Mouse (Mus musculus): ENCODE measurements around the gene Ube2h. TPM values are rescaled to one million over a fixed set of nuclear protein-coding genes. Genes with fewer than 3 reads are reported as not detected.

The Ube2h gene
- polyA plus RNA-seq, 1 experiment: 35.4 TPM

DNA sequence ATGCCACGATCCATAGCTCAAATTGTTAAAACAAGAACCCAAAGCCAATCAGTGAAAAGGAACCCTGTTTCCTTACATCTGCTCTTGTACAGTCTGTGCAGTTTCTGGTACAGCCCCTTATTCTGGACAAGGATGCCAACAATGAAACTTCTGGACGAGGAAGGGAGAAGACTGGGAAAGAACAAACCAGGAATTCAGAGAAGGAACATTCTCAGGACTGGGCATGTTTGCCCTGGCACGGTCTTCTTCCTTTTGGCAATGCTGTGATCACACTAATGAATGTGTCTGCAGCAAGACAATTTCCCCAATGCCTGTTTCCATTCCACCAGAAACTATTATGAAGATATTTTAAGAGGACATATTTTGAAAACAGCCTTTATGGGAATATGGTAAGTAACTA is 55.6 kb downstream of the Ube2h start:
- no peaks in the 10 kb centered on the region for H3K4me1 ChIP-seq (ENCODE audit: control insufficient read depth, insufficient read depth, low read length)
- no peak for TF ChIP-seq CTCF (IDR thresholded peaks at IDR 0.05; ENCODE audit: control insufficient read depth, insufficient read depth, insufficient replicate concordance, low read depth, low read length)
- no peak for TF ChIP-seq POLR2A (IDR thresholded peaks at IDR 0.05; ENCODE audit: control insufficient read depth, low read depth, low read length)
- H3K27me3 ChIP-seq (ENCODE audit: control insufficient read depth, insufficient read depth, low read length): no peaks in the 10 kb centered on the region
- H3K36me3 ChIP-seq (ENCODE audit: control insufficient read depth, insufficient read depth, low read length): no peaks in the 10 kb centered on the region
- H3K4me3 ChIP-seq (ENCODE audit: control insufficient read depth, low read depth, low read length): no peak overlapping the region
- H3K27ac ChIP-seq (ENCODE audit: control insufficient read depth, insufficient read depth, low read depth, low read length): no peak overlapping the region

DNA sequence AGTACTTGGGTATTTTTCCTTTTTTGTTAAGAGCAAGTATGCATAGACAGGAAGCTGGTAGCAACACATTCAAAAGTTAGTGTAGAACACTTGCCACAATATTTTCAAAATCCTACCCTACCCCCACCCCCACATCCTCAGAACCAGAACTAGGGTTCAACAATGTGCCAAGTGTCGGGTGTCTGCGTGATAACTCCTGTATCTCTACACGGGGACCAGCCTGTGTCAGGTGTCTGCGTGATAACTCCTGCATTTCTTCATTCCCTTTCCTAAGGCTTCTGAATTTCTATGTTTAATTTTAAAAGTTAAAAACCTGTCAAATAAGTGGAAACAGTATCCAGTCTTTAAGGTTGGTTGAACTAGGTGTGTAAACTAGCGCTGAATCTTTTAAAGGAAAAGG is 58.4 kb downstream of the Ube2h start:
- Histone ChIP-seq H3K27me3 (ENCODE audit: control insufficient read depth, insufficient read depth, low read length) (no peaks in the 10 kb centered on the region), H3K36me3 (ENCODE audit: control insufficient read depth, insufficient read depth, low read length) (peaks cover under 1% of the 10 kb centered on the region; the same call in 1 of the 2 replicates), H3K27ac (ENCODE audit: control insufficient read depth, insufficient read depth, low read depth, low read length) (no peak overlapping the region), H3K4me3 (ENCODE audit: control insufficient read depth, low read depth, low read length) (no peak overlapping the region), H3K4me1 (ENCODE audit: control insufficient read depth, insufficient read depth, low read length) (no peaks in the 10 kb centered on the region)
- TF ChIP-seq POLR2A (IDR thresholded peaks at IDR 0.05; ENCODE audit: control insufficient read depth, low read depth, low read length) (no peak), CTCF (IDR thresholded peaks at IDR 0.05; ENCODE audit: control insufficient read depth, insufficient read depth, insufficient replicate concordance, low read depth, low read length) (no peak)

DNA sequence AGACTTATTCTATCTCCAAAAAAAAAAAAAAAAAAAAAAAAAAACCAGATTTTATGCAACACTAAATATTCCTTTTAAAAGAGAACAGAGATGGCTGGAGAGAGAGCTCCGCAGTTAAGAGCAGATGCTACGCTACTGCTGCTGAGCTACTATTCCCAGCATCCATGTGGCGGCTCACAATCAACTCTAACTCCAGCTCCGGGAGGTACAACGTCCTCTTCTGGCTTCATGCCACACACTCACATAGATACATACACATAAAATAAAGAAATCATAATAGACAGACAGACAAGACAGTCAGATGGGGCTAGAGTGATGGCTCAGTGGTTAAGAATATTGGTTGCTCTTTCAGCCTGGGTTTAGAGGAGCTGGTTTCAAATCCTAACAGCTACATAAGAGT is 58.9 kb downstream of the Ube2h start:
- TF ChIP-seq POLR2A (IDR thresholded peaks at IDR 0.05; ENCODE audit: control insufficient read depth, low read depth, low read length): no peak
- Histone ChIP-seq H3K36me3 (ENCODE audit: control insufficient read depth, insufficient read depth, low read length) (peaks cover 1% of the 10 kb centered on the region; the same call in 1 of the 2 replicates), H3K27ac (ENCODE audit: control insufficient read depth, insufficient read depth, low read depth, low read length) (no peak overlapping the region), H3K4me3 (ENCODE audit: control insufficient read depth, low read depth, low read length) (no peak overlapping the region), H3K4me1 (ENCODE audit: control insufficient read depth, insufficient read depth, low read length) (no peaks in the 10 kb centered on the region), H3K27me3 (ENCODE audit: control insufficient read depth, insufficient read depth, low read length) (no peaks in the 10 kb centered on the region)

DNA sequence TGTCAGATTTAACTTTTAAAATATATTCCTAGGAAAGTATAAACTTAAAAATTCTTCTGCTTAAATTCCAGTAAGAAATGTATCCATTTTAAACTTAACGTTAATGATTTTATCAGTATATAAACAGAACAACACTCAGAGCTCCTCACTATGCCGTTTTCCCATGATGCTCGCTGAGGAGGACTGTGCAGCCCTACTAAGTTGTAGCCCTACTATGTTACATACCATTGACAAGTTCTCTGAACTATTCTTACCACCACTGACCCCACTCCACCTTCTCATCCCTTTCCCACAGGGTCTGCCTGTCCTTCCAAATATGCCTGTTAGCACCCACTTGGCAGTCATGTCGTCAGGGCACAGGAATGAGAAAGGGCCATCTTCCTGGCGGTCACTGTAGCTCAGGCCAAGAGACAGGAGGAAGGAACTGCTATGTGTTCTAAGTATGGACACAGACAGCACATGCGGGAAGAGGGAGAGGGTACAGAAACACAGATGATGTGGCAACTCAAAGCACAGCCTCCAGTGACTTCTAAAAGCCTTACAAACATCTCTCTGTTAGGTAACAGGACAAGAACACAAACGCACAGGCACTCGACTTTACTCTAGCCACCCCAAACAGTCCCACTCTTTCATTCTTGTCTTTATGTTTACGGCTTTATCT is 60.9 kb downstream of the Ube2h start:
- TF ChIP-seq CTCF (IDR thresholded peaks at IDR 0.05; ENCODE audit: control insufficient read depth, insufficient read depth, insufficient replicate concordance, low read depth, low read length): no peak
- no peak for TF ChIP-seq POLR2A (IDR thresholded peaks at IDR 0.05; ENCODE audit: control insufficient read depth, low read depth, low read length)
- H3K27ac ChIP-seq (ENCODE audit: control insufficient read depth, insufficient read depth, low read depth, low read length): no peak overlapping the region
- H3K4me1 ChIP-seq (ENCODE audit: control insufficient read depth, insufficient read depth, low read length): no peaks in the 10 kb centered on the region
- H3K36me3 ChIP-seq (ENCODE audit: control insufficient read depth, insufficient read depth, low read length): peaks cover 1% of the 10 kb centered on the region; the same call in 1 of the 2 replicates
- no peak overlapping the region for H3K4me3 ChIP-seq (ENCODE audit: control insufficient read depth, low read depth, low read length)
- H3K27me3 ChIP-seq (ENCODE audit: control insufficient read depth, insufficient read depth, low read length): no peaks in the 10 kb centered on the region

DNA sequence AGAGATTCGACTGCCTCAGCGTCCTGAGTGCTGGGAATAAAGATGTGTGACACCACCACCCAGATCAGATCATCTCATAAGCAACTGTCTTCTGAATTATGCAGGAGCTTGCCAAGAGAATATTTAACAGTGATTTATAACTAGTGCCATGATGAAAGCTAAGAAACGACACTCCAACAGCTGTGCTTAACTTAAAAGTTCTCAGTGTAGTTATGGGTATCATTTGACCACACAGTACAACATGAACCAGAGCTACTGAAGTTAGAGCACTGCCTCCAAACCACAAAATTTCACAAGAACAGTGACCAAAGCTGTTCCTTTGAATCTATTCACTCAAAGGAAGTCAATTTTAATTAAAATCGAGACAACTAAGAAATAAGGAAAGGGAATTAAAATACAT is 61.4 kb downstream of the Ube2h start:
- TF ChIP-seq POLR2A (IDR thresholded peaks at IDR 0.05; ENCODE audit: control insufficient read depth, low read depth, low read length) (no peak), CTCF (IDR thresholded peaks at IDR 0.05; ENCODE audit: control insufficient read depth, insufficient read depth, insufficient replicate concordance, low read depth, low read length) (no peak)
- no peaks in the 10 kb centered on the region for H3K27me3 ChIP-seq (ENCODE audit: control insufficient read depth, insufficient read depth, low read length)
- no peaks in the 10 kb centered on the region for H3K4me1 ChIP-seq (ENCODE audit: control insufficient read depth, insufficient read depth, low read length)
- no peak overlapping the region for H3K27ac ChIP-seq (ENCODE audit: control insufficient read depth, insufficient read depth, low read depth, low read length)
- peaks cover 1% of the 10 kb centered on the region; the same call in 1 of the 2 replicates for H3K36me3 ChIP-seq (ENCODE audit: control insufficient read depth, insufficient read depth, low read length)
- H3K4me3 ChIP-seq (ENCODE audit: control insufficient read depth, low read depth, low read length): no peak overlapping the region

DNA sequence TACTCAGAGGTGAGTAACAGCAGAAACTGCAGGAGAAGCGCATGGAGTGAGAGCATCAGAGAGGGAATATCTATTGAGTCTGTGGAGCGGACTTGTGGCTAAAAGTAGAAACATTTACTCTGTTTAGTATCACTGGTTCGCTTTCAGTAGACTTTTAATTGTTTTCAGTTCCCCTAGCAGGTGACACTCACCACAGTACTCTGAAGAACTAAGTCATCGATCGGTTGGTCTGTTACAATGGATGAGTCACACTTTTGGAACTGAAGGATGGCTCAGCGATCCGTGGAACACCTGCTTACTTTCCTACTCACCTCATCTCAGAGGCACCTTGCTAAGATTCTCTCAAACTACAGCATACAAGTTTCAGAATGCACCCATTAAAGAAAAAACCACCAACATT is 64.2 kb downstream of the Ube2h start:
- TF ChIP-seq CTCF (IDR thresholded peaks at IDR 0.05; ENCODE audit: control insufficient read depth, insufficient read depth, insufficient replicate concordance, low read depth, low read length) (no peak), POLR2A (IDR thresholded peaks at IDR 0.05; ENCODE audit: control insufficient read depth, low read depth, low read length) (no peak)

DNA sequence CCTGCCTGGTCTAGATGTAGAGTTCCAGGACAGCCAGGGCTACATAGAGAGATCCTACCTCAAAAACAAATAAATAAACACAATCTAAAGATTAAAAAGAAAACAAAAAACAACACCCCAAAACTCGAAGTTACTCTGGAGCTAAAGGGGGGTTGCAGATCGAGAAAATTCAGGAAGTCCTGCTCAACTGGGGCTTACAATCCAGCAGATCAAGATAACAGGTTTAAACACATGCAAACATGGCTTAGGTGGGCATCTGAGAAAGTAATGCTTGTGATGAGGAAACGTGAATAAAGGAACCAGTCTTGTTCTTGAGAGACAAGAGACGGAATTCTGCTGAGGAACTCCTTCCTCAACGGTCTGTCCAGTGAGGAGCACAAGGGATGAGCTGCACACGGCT is 65.1 kb downstream of the Ube2h start:
- no peak for TF ChIP-seq CTCF (IDR thresholded peaks at IDR 0.05; ENCODE audit: control insufficient read depth, insufficient read depth, insufficient replicate concordance, low read depth, low read length)
- TF ChIP-seq POLR2A (IDR thresholded peaks at IDR 0.05; ENCODE audit: control insufficient read depth, low read depth, low read length): no peak
- Histone ChIP-seq H3K27ac (ENCODE audit: control insufficient read depth, insufficient read depth, low read depth, low read length) (no peak overlapping the region), H3K36me3 (ENCODE audit: control insufficient read depth, insufficient read depth, low read length) (peaks cover 1% of the 10 kb centered on the region; the same call in 1 of the 2 replicates), H3K27me3 (ENCODE audit: control insufficient read depth, insufficient read depth, low read length) (no peaks in the 10 kb centered on the region), H3K4me1 (ENCODE audit: control insufficient read depth, insufficient read depth, low read length) (no peaks in the 10 kb centered on the region), H3K4me3 (ENCODE audit: control insufficient read depth, low read depth, low read length) (no peak overlapping the region)

More for the DNA sequence above, 64.2 kb downstream of the Ube2h start:
- Histone ChIP-seq H3K4me3 (ENCODE audit: control insufficient read depth, low read depth, low read length) (no peak overlapping the region), H3K4me1 (ENCODE audit: control insufficient read depth, insufficient read depth, low read length) (no peaks in the 10 kb centered on the region), H3K36me3 (ENCODE audit: control insufficient read depth, insufficient read depth, low read length) (peaks cover 1% of the 10 kb centered on the region; the same call in 1 of the 2 replicates), H3K27me3 (ENCODE audit: control insufficient read depth, insufficient read depth, low read length) (no peaks in the 10 kb centered on the region), H3K27ac (ENCODE audit: control insufficient read depth, insufficient read depth, low read depth, low read length) (no peak overlapping the region)
